Mouse (Mus musculus) MEL (cell line): ENCODE data around the gene Lrch4.

Experiments used
- BHLHE40 ChIP-seq: IDR thresholded peaks from 2 replicates; pipeline ENCODE4 v1.6.1; 2012; ENCODE audit warnings: low read depth, mild to moderate bottlenecking, inconsistent platforms, low read length, improper control_type of control experiment, borderline replicate concordance
- CTCF ChIP-seq, 3 experiments: IDR thresholded peaks in 2 of 3; conservative IDR thresholded peaks in 1 of 3; 2 replicates each; pipeline ENCODE4 v1.5.1; 2011 to 2012; ENCODE audit warnings: low read length in 3 of 3, low read depth in 2 of 3, mild to moderate bottlenecking in 2 of 3, improper control_type of control experiment in 1 of 3, inconsistent platforms in 1 of 3, mixed read lengths in 1 of 3, moderate library complexity in 1 of 3; ENCODE audit not compliant: control insufficient read depth in 1 of 3, insufficient read depth in 1 of 3, poor library complexity in 1 of 3, severe bottlenecking in 1 of 3
- EP300 ChIP-seq, 2 experiments: IDR thresholded peaks; 2 replicates each; pipeline ENCODE4 v1.6.1; 2011; ENCODE audit warnings: improper control_type of control experiment in 2 of 2, low read length in 2 of 2, low read depth in 1 of 2, mild to moderate bottlenecking in 1 of 2
- MAX ChIP-seq: IDR thresholded peaks from 2 replicates; pipeline ENCODE4 v1.6.1; 2011; ENCODE audit warnings: low read length, improper control_type of control experiment
- MAZ ChIP-seq: IDR thresholded peaks from 2 replicates; pipeline ENCODE4 v1.6.1; 2012; ENCODE audit warnings: low read depth, mild to moderate bottlenecking, inconsistent platforms, low read length, improper control_type of control experiment
- NRF1 ChIP-seq: IDR thresholded peaks from 2 replicates; pipeline ENCODE4 v1.6.1; 2014; ENCODE audit warnings: low read depth, mild to moderate bottlenecking, inconsistent platforms, low read length, improper control_type of control experiment, moderate library complexity; ENCODE audit not compliant: poor library complexity, insufficient read depth, severe bottlenecking
- RAD21 ChIP-seq: IDR thresholded peaks from 2 replicates; pipeline ENCODE4 v1.6.1; 2011; ENCODE audit warnings: mild to moderate bottlenecking, low read depth, low read length, improper control_type of control experiment
- TAL1 ChIP-seq: IDR thresholded peaks from 2 replicates; pipeline ENCODE4 v1.6.1; 2012; ENCODE audit warnings: mild to moderate bottlenecking, inconsistent platforms, low read length, moderate library complexity, mixed read lengths
- UBTF ChIP-seq: IDR thresholded peaks from 2 replicates; pipeline ENCODE4 v1.6.1; 2012; ENCODE audit warnings: low read depth, mild to moderate bottlenecking, inconsistent platforms, low read length, improper control_type of control experiment, moderate library complexity, borderline replicate concordance; ENCODE audit not compliant: insufficient read depth
- USF1 ChIP-seq: IDR thresholded peaks from 2 replicates; pipeline ENCODE4 v1.6.1; 2014; ENCODE audit warnings: low read depth, mild to moderate bottlenecking, inconsistent platforms, low read length, improper control_type of control experiment, moderate library complexity

DNA sequence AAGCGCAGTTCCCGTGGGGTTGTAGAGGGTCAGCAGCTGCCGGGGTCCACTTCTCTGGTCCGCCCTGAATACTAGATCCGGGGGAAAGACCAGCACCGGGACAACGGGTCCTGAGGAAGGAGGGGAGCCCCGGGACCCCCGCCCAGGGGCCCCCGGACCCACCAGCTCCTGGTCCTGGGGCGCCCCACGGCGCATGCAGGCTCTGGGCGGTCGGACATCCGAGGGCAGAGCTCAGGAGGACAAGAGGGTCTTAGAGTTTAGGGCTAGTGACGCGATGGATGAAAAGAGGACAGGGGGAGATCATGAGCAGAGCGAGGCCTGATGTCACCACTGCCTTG, 28.7 kb upstream of the Lrch4 start:
- TF ChIP-seq CTCF (IDR thresholded peaks at IDR 0.05 in 2 of 3, conservative IDR thresholded peaks at IDR 0.05 in 1 of 3; ENCODE audit: control insufficient read depth in 1 of 3, insufficient read depth in 1 of 3, low read depth in 2 of 3, low read length in 3 of 3, poor library complexity in 1 of 3, severe bottlenecking in 1 of 3) (no peak), MAZ (0 out of 2 replicates have a peak, but pooled peaks have one; percentile 19), EP300 (IDR thresholded peaks at IDR 0.05; ENCODE audit: low read depth in 1 of 2, low read length in 2 of 2) (no peak; a peak in 1 of 4 replicates), MAX (no peak), NRF1 (no peak), RAD21 (no peak), TAL1 (no peak), USF1 (no peak), UBTF (no peak), BHLHE40 (no peak)
